Mouse (Mus musculus): ENCODE results near the gene Thsd1.

The Thsd1 gene
- long read RNA-seq, experiment 1: 0 reads
- long read RNA-seq, experiment 2, full-length matches to known transcripts: 2 of 4 reads
- long read RNA-seq, experiment 2, partial matches to known transcripts: 1 of 4 reads
- long read RNA-seq, experiment 2, other reads (novel, unspliced or antisense): 1 of 4 reads

DNA sequence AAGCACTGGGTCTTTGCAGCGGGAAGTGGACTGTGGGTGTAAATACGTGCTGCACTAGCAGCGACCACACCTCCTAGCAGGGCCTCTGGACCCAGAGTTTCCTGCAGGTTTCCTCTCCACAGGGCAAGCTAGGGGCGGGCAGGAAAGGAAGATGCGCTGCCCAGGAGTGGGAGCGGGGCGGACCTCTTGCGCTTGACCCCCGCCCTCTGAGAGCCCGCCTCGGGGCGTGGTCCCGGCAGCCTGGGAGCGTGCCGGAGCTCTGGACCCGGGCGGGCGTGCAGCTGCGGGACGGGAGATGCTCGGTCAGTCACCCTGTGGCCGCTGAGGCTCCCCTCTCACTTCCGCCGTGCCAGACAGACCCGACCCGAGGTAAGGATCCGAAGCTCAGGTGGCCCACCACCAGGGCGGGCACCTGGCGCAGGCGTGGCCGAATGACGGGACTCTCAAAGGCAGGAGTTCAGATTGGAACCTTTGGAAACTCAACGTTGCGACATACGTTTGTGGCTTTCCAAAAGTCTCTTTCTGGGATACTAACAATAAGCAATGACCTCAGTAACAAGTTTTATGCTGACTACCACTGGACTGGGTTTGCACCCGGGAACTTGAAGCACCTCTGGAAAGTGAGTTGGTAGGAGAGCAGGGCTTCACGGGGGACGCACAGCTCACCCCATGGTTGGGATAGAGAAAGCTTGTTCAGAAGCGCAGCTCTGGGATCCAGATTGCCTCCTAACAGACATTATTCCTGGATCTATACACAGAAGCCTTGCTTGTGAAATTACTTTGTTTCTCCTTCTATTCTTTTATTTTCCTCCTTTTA is at the start of gene Thsd1:
Thsd1 (plus strand) TSS at position 253 of the 817 bp plus-strand sequence.
- intact Hi-C loops (cut with DNase I): no loop called here

DNA sequence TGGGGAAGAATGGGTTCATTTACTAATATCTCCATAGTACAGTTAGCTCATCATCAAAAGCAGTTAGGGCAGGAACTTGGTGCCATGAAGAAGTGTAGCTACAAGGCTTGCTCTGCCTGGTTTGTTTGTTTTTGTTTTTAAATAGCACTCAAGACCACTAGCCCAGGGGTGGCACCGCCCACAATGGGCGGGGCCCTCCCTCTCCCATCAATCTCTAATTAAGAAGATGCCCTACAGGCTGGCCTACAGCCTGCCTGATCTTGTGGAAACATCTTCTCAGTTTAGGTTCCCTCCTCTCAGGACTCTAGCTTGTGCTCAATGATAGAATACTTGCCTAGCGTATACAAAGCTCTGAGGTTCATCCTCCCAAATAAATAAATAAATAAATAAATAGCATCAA is 42.2 kb upstream of the Thsd1 start:
- intact Hi-C loops (cut with DNase I): no loop called here

DNA sequence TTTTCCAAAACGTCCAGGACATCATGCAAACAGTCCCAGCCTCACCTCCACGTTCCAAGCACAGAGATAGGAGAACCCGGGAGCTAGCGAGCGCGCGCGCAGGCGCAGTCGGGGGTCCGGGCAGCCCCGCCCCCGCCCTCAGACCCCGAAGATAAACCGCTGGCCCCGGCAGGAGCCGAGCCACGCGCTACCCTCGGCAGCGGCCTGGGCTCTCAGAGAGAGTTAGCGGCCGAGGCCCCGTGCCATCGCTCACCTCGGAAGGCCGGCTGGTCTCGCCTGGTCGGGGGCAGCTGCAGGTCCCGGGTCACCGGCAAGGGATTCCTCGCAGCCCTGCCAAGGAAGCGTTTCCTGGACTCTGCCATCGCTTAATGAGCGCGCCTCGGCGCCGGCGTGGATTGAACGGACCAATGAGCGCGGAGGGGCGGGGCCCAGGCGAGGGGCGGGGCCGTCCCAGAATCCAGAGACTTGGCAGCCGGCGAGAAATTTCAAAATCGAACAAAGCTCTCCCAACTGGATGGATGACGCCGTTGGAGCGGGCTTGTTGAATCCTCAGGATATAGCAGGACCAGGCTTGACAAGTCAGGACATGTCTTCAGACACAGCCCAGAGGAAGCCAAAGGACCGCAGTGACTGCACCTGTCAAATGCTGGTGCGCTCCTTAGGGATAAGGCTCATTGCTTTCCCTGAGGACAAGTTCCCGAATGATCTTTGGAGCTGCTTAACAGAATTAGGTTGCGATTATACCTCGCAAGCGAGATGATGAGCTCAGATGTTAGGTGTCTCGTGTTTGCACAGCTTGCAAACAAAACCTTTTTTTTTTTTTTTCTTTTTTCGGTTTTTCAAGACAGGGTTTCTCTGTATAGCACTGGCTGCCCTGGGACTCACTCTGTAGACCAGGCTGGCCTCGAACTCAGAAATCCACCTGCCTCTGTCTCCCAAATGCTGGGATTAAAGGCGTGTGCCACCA is 41.4 kb upstream of the Thsd1 start, which contains the start of gene Ckap2:
Ckap2 (minus strand) TSS at position 389 of the 967 bp plus-strand sequence.
- intact Hi-C loops (cut with DNase I): no loop called here

DNA sequence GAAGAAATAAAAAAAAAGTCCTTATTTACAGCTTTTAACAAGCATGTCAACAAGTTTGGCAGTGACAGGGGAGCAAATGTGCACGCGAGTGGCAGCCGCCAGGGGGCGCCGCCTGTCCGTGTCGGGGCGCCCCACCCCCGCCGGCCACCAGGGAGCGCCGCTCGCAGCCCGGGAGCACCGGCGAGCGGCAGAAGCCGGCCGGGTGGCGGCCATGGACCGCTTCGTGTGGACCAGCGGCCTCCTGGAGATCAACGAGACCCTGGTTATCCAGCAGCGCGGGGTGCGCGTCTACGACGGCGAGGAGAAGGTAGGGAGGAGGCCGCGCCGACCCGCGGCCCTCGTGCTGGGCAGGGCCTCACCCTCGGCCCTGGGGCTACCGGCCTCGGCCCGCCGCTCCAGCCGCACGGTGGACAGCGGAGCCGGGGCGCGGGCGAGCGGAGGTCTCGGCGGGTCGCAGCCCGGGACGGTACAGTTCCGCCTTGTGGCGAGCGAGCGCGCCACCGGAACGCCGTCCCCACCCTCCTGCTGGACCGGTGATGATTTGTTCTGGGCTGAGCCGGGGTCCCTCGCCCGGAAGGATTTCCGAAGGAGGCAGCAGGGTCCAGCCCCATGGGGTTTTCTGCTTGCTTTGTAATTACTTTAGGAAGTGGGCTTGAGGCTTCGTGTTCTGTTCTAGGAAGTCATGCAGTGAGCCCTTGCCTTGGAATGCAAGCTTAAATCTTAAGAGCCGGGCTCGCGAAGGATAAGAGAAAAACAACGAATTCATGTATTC is 34.3 kb upstream of the Thsd1 start, which contains the start of gene Vps36:
Vps36 (plus strand) TSS at position 150 of the 772 bp plus-strand sequence.
- intact Hi-C loops (cut with DNase I): loop anchor here (5.0 kb wide), 1 partner anchor 184 kb away; no protein-coding TSS in a partner anchor

DNA sequence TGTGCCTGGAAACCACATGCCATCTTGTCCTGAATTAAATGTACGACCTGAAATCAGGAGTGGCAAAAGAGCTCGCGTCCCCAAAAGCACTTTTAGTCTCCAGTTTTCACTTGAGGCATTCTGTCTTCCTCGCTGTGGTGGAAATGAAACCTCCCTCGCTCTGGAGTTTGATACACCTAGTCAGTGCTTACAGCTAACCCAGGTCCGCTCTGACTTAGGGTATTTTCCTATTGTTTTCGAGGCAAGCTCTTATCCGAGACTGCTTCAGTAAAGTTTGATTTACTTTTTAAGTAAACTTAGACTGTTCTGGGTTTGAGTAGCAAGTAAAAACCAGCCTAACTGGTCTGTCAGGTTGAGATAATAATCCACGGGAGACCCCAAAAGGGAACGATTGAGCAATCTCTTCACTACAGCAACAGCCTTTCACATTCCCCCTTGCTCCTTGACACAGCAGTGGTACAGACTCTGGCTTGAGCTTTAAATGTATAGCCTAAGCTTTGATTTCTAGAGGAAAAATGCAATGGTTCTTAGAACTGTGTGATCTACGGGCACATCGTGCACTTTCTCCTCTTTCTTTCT is 33.6 kb upstream of the Thsd1 start:
- intact Hi-C loops (cut with DNase I): loop anchor here (5.0 kb wide), 1 partner anchor 184 kb away; no protein-coding TSS in a partner anchor

DNA sequence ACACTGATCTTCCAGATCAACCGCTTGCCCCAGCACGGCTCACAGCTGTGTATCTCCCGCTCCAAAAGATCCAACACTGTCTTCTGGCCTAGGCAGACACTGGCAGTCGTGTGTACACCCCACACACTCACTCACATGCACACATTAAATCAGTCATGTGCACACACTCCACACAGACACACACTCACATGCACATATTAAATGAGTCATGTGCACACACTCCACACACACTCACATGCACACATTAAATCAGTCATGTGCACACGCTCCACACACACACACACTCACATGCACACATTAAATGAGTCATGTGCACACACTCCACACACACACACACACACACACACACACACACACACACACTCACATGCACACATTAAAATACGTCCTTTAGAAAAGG is 29.2 kb upstream of the Thsd1 start:
- intact Hi-C loops (cut with DNase I): no loop called here

DNA sequence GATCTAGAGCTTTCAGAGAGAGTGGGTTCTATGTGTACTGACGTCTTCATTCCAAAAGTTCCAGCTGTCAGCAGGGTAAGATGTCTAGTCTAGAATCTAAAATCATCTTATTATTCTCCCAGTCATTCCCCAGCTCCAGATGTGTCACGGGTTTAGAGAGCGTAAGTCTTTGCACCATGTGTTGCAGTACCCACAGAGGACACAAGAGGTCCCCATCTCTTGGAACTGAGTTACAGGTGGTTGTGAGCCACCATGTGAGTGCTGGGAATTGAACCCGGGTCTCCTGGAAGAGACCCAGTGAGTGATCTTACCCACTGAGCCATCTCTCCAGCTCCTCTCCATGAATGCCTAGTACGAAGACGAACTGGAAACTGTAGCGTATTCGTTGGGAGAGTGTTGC is 27.6 kb upstream of the Thsd1 start:
- intact Hi-C loops (cut with DNase I): no loop called here

DNA sequence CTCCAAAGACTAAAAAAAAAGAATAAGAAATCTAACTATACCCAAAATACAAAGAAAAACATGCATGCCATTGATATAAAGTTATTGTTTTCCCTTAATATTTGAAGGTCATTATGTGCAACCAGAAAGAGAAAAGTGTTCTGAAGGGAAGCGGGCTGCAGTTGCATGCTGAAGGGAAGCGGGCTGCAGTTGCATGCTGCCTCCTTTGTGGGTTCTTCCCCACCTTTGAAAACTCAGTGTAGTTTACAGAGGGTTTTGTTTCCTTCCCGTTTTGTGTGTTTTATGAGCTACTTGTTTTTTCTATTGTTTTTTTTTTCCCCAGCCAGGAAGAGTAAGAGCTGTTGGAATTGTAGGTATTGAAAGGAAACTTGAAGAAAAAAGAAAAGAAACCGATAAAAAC is 19.6 kb upstream of the Thsd1 start:
- intact Hi-C loops (cut with DNase I): no loop called here

DNA sequence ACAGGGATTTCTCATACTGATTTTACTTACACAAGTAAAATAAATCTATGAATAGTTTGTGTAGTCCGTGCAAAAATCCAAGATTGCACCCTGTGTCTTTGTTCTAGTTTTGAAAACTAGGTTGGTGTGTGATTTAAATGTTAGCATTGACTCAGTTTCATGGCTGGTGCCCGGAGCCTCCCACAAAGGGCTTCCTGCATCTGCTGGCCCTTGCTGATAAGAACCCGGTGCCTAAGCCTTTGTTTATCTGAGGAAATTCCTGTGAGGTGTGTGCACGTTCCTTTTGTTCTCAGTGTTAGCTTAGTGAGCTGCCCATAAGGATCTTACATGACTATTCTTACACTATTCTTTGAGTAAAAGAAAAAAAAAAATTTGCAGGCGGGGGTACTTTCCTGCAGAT is 18.1 kb upstream of the Thsd1 start:
- intact Hi-C loops (cut with DNase I): no loop called here

DNA sequence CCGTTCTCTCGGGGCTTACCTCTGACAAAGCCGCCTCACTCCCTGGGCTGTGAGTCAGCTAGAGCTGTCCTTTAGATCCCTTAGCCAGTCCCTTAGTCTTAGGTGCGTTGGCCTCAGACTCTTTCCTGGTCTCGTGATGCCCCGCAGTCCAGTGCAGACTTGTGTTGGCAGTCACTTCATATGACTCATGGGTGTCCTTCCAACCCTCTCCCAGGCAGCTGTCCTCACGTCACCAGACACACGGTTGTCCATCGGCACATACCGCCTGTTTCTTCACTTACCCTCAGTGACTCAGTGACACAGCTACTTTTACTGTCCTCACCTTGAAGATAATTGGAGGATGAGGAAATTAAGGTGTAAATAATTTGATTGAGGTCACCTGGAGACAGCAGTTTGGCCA is 12.3 kb upstream of the Thsd1 start:
- intact Hi-C loops (cut with DNase I): no loop called here

DNA sequence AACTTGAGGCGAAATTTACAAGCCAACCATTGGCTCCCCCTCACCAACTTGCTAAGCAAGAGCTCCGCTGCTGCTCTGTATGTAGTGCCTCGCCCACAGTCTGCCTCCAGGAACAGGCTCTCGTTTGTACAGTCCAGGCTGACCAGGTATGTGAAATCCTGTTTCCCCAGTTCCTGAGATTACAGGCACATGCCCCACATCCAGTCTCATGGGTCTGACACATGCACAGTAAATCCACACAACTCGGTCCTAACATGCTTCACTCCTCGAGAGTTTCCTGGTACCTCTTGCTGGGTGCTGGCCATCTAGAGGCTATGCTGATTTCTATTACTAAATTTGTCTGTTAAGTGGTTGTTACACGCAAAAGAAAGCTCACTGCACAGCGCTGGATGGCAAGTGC is 752 bp upstream of the Thsd1 start:
- intact Hi-C loops (cut with DNase I): no loop called here

DNA sequence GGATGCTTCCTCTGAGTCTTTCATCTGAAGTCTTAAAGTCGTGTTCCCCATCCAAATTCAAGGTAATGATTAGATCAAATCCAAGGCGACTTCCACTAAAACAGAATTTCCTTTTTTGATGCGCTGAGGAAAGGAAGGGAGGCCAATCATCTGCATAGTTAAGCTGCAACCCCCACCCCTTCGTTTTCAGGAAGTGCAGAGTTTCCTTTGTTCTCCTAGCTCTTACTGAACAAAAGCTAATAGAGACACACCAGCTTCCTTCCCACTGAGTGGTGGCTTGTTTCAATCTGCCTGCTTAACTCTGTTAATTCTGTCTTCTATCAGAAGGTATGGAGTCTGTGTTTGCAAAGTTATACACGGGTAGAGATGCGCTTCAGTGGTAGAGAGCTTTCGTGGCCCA is 1.5 kb downstream of the Thsd1 start:
- intact Hi-C loops (cut with DNase I): no loop called here

DNA sequence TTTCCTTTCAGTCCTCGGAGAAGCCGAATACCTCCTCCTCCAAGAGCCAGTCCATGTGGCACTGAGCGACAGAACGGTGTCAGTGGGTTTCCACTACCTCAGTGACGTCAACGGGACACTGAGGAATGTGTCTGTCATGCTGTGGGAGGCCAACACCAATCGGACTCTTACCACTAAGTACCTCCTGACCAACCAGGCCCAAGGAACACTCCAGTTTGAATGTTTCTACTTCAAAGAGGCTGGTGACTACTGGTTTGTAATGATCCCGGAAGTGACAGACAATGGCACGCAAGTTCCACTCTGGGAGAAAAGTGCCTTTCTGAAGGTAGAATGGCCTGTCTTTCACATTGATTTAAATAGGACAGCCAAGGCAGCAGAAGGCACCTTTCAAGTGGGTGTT is 15.9 kb downstream of the Thsd1 start:
- intact Hi-C loops (cut with DNase I): no loop called here

DNA sequence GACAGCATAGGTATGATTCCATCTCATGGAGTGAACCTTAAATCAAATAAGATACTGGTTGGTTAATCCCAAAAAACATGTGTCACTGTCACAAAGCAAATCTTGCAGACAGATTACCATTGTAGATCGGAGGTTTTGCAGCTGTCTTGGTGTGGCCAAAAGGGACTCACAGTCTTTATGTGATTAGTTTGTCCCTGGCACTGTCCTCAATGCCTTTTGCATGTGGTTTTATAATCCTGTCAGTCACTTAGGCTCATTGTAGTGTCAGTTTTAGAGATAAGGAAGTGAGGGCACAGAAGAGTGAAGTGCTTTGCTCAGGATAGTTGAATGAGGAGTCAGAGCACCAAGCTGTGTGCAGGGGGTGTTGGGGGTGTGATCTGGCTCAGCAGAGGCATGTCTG is 18.6 kb downstream of the Thsd1 start:
- intact Hi-C loops (cut with DNase I): no loop called here

DNA sequence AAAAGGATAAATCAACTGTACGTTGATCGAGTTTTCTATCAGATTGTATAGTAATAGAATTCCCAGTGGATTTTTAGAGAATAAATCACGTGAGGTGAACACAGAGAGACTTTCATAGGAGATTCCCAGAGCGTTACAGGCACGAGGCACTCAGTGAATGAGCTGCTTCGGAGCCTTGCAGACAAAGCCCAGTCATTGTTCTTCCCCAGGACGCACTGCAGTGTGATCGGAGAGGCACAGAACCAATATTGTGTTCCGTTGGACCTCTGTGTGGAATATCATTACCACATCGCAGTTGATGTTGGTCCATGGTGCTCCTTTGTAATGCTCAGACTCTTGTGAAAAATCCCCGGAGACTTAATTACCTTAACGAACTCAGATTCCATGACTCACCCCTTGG is 20.8 kb downstream of the Thsd1 start:
- intact Hi-C loops (cut with DNase I): no loop called here

DNA sequence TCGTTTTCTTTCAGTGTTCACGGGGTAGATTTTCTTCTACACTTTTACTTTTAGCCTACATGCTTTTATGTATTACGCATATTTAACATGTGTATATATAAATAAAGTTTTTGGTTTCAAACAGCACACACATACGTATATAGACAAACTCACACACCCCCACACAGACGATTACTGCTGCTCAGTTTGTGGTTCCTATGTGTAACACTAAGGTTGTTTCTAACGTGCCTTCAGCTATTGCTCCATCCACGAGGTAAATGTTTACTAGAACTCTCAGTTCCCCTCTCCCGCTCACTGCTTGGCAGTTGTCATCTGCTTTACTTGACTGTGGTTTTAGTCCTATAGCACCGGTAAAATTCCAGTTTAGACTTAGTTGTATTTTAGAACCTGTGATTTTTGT is 22.0 kb downstream of the Thsd1 start:
- intact Hi-C loops (cut with DNase I): no loop called here

DNA sequence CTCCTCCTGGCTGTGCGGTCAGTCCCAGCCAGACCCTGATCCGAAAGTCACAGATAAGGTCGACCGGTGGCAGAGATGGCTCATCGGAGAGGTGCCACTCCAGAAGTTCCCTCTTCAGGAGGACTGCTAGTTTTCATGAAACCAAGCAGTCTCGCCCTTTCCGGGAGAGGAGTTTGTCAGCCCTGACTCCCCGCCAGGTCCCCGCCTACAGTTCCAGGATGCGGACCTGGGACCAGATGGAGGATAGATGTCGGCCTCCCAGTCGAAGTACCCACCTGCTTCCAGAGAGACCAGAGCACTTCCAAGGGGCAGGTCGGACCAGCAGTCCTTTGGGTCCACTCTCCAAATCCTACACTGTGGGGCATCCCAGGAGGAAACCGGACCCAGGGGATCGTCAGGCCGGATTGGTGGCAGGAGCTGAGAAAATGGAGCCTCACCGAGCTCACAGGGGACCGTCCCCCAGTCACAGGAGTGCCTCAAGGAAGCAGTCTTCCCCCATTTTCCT is 31.9 kb downstream of the Thsd1 start:
- intact Hi-C loops (cut with DNase I): no loop called here

DNA sequence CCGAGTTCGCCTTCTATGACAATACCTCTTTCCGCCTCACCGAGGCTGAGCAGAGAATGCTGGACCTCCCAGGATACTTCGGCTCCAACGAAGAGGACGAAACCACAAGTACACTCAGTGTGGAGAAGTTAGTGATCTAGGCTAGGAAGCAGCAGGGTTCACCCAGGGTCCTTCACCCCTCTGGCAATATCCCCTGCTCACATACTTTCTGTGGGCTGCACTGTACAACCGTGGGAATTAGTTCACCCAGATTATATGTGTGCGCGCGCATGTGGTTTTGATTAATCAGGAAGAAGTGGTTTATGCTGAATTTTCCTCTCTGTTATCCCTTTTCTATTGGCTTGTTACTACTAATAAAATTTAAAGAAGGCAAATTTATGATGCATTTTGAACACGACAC is 32.4 kb downstream of the Thsd1 start:
- intact Hi-C loops (cut with DNase I): no loop called here

DNA sequence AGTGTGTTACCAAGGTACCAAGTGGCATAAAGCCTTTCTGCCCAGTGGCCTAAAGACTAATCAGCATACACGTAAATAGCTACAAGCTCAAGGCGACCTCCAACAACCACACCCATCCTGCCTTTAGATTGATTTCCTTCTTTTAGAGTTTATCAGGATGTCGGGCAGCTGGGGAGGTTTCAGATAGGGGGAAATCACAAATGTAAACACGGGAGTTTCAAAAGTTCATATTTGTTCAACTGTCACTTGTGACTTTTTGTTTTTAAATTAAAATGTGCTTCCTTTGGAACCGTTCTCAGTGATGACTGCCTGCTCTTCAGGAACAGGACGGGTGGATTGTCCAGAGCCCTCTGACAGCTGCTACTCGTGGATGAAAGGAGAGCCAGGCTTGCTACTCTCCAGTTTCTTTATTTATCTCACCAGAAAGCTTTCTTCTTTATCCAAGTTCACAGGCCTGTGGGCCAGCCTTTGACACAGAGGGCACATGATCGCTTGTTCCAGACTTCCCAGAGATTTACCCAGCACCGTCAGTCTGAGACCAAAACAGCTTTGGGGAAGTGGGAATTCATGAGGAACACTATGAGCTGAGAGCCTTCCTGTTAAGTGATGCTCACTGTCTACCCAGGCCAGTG is 33.1 kb downstream of the Thsd1 start:
- intact Hi-C loops (cut with DNase I): no loop called here

DNA sequence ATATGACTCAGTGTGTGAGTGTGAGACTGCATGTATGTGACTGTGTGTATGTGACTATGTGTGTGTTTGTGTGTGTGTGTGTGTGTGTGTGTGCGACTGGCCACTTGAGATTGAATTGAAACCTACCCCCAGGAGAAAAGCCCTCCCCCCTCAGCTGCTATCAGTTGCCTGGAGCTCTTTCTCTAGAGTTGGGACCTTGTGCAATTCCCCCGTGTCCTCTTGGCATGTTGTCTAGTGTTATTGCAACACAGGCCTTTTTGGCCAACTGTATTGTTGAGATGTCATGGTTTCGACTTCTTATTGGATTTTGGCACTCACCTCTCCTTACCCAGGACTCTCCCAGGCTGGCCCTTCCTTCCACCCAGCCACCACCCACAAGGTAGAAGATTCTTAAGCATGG is 35.2 kb downstream of the Thsd1 start:
- intact Hi-C loops (cut with DNase I): no loop called here
